Mouse (Mus musculus) limb, embryonic 13.5 days (tissue): Measurements from ENCODE around the gene Tomm6. TPM values are rescaled to one million over a fixed set of nuclear protein-coding genes. Genes with fewer than 3 reads are reported as not detected.
A peak's percentile ranks its signal among the peaks of the same experiment; 100 is the strongest.

ENCODE experiments used
- ATAC-seq: fragments of 200-750 bp; cut with Nextera tagmentation; 2 replicates; pipeline ENCODE4 v1.8.0; 2017; ENCODE audit warnings: low read depth, moderate number of reproducible peaks, moderate TSS enrichment; ENCODE audit not compliant: low FRiP score
- H3K27ac ChIP-seq: fragments of 300-500 bp; sonication (generic); 2 replicates; pipeline ENCODE4 v1.5.1; 2015; ENCODE audit warnings: inconsistent platforms, mild to moderate bottlenecking, moderate library complexity
- H3K27me3 ChIP-seq: fragments of 300-500 bp; sonication (generic); 2 replicates; pipeline ENCODE4 v1.6.1; 2015; ENCODE audit warnings: mild to moderate bottlenecking, inconsistent platforms
- H3K36me3 ChIP-seq: fragments of 300-500 bp; sonication (generic); 2 replicates; pipeline ENCODE4 v1.6.1; 2015; ENCODE audit warnings: inconsistent platforms, mild to moderate bottlenecking, moderate library complexity
- H3K4me1 ChIP-seq: fragments of 300-500 bp; sonication (generic); 2 replicates; pipeline ENCODE4 v1.6.1; 2015; ENCODE audit warnings: inconsistent platforms
- H3K4me2 ChIP-seq: fragments of 300-500 bp; sonication (generic); replicated peaks from 2 replicates; pipeline ENCODE4 v1.6.1; 2015; ENCODE audit warnings: inconsistent platforms, mild to moderate bottlenecking, moderate library complexity
- H3K4me3 ChIP-seq: fragments of 300-500 bp; sonication (generic); 2 replicates; pipeline ENCODE4 v1.5.1; 2015; ENCODE audit warnings: moderate library complexity, mild to moderate bottlenecking, inconsistent platforms
- H3K9ac ChIP-seq: fragments of 300-500 bp; sonication (generic); 2 replicates; pipeline ENCODE4 v1.6.1; 2015; ENCODE audit warnings: mild to moderate bottlenecking, inconsistent platforms
- H3K9me3 ChIP-seq: fragments of 300-500 bp; sonication (generic); 2 replicates; pipeline ENCODE4 v1.6.1; 2016; ENCODE audit warnings: inconsistent platforms
- WGBS: fragments of 180-500 bp; shearing (Covaris S2); methylation state at CpG from one replicate; pipeline ENCODE4 v1.1.7; 2015; 5-methylcytosine and 5-hydroxymethylcytosine counted together
- polyA plus RNA-seq: library from polyadenylated mRNA; unstranded; fragments of >200 nt; fragmentation: Nextera tagmentation; extraction: Ambion mirVana; gene quantifications from 2 replicates; pipeline ENCODE4 v1.2.1, GENCODE M21; 2015

Tomm6 gene
- polyA plus RNA-seq, 1 experiment from 2014 or later = 363 TPM

DNA sequence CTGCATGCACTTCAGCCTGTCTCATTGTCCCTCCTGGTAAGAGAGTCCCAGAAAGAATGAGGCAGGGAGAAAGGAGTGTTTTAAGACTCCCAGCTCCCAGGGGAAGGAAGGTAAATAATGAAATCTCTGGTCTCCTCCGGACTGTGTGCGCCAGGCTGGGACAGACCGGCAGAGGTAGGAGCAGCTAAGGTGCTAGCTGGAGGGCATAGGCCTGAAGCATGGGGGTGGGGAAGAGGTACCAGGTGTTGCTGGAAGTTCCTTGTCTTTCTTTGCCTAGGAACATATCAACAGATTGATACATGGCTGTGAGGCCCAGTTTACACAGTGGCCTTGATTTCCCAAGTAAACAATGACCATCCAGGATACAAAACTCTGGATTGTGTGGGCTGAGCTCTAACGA is 20.8 kb upstream of the Tomm6 start:
- Histone ChIP-seq H3K27me3 (peaks cover 7% of the 10 kb centered on the region; the same call in 1 of the 2 replicates), H3K4me3 (no peak overlapping the region), H3K9me3 (no peaks in the 10 kb centered on the region), H3K36me3 (peaks cover 7% of the 10 kb centered on the region; the same call in 1 of the 2 replicates), H3K9ac (no peak overlapping the region), H3K4me1 (no peaks in the 10 kb centered on the region; the same call in 1 of the 2 replicates), H3K27ac (no peak overlapping the region), H3K4me2 (no peak overlapping the region)
- WGBS = 74% methylated on average over 4 of the region's 4 CpGs
- ATAC-seq = no peak

GRCm38 (mm10) chr17:47707961-47708360 is 19.8 kb upstream of the Tomm6 start:
- Histone ChIP-seq H3K4me3 (no peak overlapping the region), H3K4me2 (no peak overlapping the region), H3K27ac (no peak overlapping the region), H3K9me3 (no peaks in the 10 kb centered on the region), H3K27me3 (peaks cover 17% of the 10 kb centered on the region), H3K4me1 (peaks cover 5% of the 10 kb centered on the region; the same call in 1 of the 2 replicates), H3K9ac (no peak overlapping the region), H3K36me3 (peaks cover 17% of the 10 kb centered on the region)
- WGBS = 70% methylated on average over 3 of the region's 3 CpGs
- no peak for ATAC-seq

GRCm38 (mm10) chr17:47706196-47706595 is 18.0 kb upstream of the Tomm6 start:
- no peak overlapping the region for H3K4me2 ChIP-seq
- peaks cover 31% of the 10 kb centered on the region for H3K27me3 ChIP-seq
- H3K27ac ChIP-seq = no peak overlapping the region
- 63% methylated on average over 1 of the region's 1 CpGs for WGBS
- H3K4me1 ChIP-seq = peaks cover 9% of the 10 kb centered on the region; the same call in 1 of the 2 replicates
- H3K9me3 ChIP-seq = no peaks in the 10 kb centered on the region
- H3K4me3 ChIP-seq = no peak overlapping the region
- H3K9ac ChIP-seq = no peak overlapping the region
- peaks cover 35% of the 10 kb centered on the region for H3K36me3 ChIP-seq
- no peak for ATAC-seq

DNA sequence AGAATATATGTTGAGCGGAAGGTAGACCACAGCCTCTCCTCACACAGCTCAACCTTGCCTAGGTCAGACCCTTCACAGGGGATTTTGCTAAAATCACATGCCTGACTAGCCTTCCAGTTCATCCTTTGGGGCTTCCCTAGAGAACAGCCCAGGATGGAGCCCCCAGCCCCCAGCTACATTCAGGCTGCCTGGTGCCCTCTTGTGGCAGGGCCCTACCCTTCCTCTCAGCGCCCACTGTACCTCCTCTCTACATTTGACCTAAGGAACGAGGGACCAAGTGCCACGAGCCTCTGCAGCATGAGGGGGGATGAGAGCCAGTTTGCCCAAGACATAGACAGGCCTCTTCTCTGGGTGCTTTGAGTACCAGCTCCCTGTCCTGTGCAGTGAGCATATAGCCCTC is 16.5 kb upstream of the Tomm6 start:
- peaks cover 31% of the 10 kb centered on the region for H3K27me3 ChIP-seq
- WGBS = 81% methylated on average over 4 of the region's 4 CpGs
- H3K4me2 ChIP-seq = no peak overlapping the region
- no peaks in the 10 kb centered on the region for H3K9me3 ChIP-seq
- H3K4me3 ChIP-seq = no peak overlapping the region
- H3K4me1 ChIP-seq = peaks cover 9% of the 10 kb centered on the region; the same call in 1 of the 2 replicates
- peaks cover 50% of the 10 kb centered on the region for H3K36me3 ChIP-seq
- ATAC-seq = no peak
- no peak overlapping the region for H3K9ac ChIP-seq
- H3K27ac ChIP-seq = no peak overlapping the region

DNA sequence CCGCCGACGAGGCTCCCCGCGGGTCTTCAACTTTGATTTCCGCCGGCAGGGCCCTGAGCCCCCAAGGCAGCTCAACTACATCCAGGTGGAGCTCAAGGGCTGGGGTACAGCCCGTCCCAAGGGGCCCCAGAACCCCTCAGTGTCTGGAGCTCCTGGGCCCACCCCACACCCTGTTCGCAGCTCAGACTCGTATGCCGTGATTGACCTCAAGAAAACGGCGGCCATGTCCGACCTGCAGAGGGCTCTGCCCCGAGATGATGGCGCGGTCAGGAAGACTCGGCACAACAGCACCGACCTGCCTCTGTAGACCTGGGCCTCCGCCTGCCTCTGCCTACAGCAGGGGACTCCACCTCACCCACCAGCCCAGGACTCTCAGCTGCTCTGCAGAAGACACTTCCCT is 15.4 kb upstream of the Tomm6 start:
- Histone ChIP-seq H3K9ac (no peak overlapping the region), H3K9me3 (no peaks in the 10 kb centered on the region), H3K4me1 (peaks cover 9% of the 10 kb centered on the region; the same call in 1 of the 2 replicates), H3K36me3 (peaks cover 58% of the 10 kb centered on the region), H3K4me2 (0 out of 2 replicates have a peak overlapping the region, but pooled peaks have one; percentile 21), H3K27me3 (peaks cover 31% of the 10 kb centered on the region), H3K27ac (no peak overlapping the region), H3K4me3 (no peak overlapping the region)
- no peak for ATAC-seq
- WGBS = 26% methylated on average over 20 of the region's 20 CpGs

GRCm38 (mm10) chr17:47702548-47703345 is 14.6 kb upstream of the Tomm6 start:
- 31% methylated on average over 28 of the region's 28 CpGs for WGBS
- Histone ChIP-seq H3K9me3 (no peaks in the 10 kb centered on the region), H3K36me3 (peaks cover 63% of the 10 kb centered on the region), H3K9ac (no peak overlapping the region), H3K4me3 (no peak overlapping the region), H3K27ac (no peak overlapping the region), H3K4me1 (peaks cover 9% of the 10 kb centered on the region; the same call in 1 of the 2 replicates), H3K27me3 (peaks cover 31% of the 10 kb centered on the region), H3K4me2 (0 out of 2 replicates have a peak overlapping the region, but pooled peaks have one; percentile 21)
- ATAC-seq = no peak

- Histone ChIP-seq H3K9me3 (no peaks in the 10 kb centered on the region), H3K36me3 (peaks cover 69% of the 10 kb centered on the region), H3K4me1 (peaks cover 9% of the 10 kb centered on the region; the same call in 1 of the 2 replicates), H3K4me3 (no peak overlapping the region), H3K27ac (no peak overlapping the region), H3K27me3 (peaks cover 31% of the 10 kb centered on the region), H3K4me2 (no peak overlapping the region), H3K9ac (no peak overlapping the region)
- no peak for ATAC-seq
- 77% methylated on average over 9 of the region's 9 CpGs for WGBS
Measured at GRCm38 (mm10) chr17:47701793-47702192, 13.6 kb upstream of the Tomm6 start.

GRCm38 (mm10) chr17:47699055-47699454 is 10.9 kb upstream of the Tomm6 start:
- H3K36me3 ChIP-seq = peaks cover 62% of the 10 kb centered on the region
- no peak for ATAC-seq
- WGBS = 79% methylated on average over 2 of the region's 2 CpGs
- H3K4me3 ChIP-seq = no peak overlapping the region
- H3K27me3 ChIP-seq = peaks cover 24% of the 10 kb centered on the region
- H3K4me2 ChIP-seq = no peak overlapping the region
- H3K9me3 ChIP-seq = no peaks in the 10 kb centered on the region
- no peak overlapping the region for H3K27ac ChIP-seq
- H3K9ac ChIP-seq = no peak overlapping the region
- peaks cover 19% of the 10 kb centered on the region for H3K4me1 ChIP-seq

DNA sequence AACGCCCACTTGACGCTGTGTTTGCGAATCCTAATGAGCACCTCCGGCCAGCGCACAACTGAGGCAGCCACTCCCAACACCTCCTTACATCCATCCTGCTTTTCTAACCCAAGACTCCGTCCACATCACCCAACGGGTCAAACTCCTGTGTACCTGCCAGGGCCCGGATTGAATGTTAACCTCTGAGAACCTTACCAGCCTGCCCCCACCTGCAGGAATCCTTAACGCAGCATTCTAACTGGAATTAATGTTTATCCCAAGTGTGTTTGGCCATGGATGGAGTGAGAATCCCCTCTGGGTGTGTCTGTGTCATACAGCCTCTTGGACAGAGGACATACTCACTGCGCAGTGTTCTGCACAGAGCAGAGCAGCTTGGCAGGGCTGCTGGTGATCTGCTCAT is 10.0 kb upstream of the Tomm6 start:
- Histone ChIP-seq H3K36me3 (peaks cover 54% of the 10 kb centered on the region), H3K9ac (no peak overlapping the region), H3K9me3 (no peaks in the 10 kb centered on the region), H3K4me1 (peaks cover 20% of the 10 kb centered on the region), H3K4me2 (no peak overlapping the region), H3K27ac (no peak overlapping the region), H3K27me3 (peaks cover 20% of the 10 kb centered on the region), H3K4me3 (no peak overlapping the region)
- 89% methylated on average over 10 of the region's 10 CpGs for WGBS
- ATAC-seq = no peak

DNA sequence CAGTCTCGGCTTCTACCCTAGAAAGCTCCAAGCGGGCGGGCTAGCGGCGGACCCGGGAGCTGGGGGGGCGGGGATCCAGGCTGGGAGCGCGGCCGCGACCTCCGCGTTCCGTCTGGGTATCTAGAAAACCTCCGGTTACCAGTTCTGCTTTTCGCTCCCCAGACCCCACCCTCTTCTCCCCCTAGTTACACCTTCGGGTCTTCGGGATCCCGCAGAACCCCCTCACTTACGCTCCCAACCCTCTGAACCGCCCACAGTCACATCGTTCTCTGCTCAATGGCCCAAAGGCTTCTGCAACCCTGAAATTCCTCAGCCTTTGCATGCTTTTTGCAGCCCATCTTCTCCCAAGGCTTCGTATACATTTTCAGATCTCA is 7.1 kb upstream of the Tomm6 start:
- 0 out of 2 replicates have a peak, but pooled peaks cover 9% of the 10 kb centered on the region for H3K27me3 ChIP-seq
- under 1% methylated on average over 23 of the region's 23 CpGs for WGBS
- H3K4me1 ChIP-seq = peaks cover 20% of the 10 kb centered on the region
- H3K9ac ChIP-seq = peak overlapping the region; percentile 86
- H3K9me3 ChIP-seq = no peaks in the 10 kb centered on the region
- 0 out of 2 replicates have a peak overlapping the region, but pooled peaks have one; percentile 22 for H3K27ac ChIP-seq
- peak overlapping the region; percentile 79 for H3K4me3 ChIP-seq
- H3K36me3 ChIP-seq = peaks cover 28% of the 10 kb centered on the region
- ATAC-seq = peak; percentile 13; the same call in 1 of the 2 replicates
- H3K4me2 ChIP-seq = peak overlapping the region; percentile 70

DNA sequence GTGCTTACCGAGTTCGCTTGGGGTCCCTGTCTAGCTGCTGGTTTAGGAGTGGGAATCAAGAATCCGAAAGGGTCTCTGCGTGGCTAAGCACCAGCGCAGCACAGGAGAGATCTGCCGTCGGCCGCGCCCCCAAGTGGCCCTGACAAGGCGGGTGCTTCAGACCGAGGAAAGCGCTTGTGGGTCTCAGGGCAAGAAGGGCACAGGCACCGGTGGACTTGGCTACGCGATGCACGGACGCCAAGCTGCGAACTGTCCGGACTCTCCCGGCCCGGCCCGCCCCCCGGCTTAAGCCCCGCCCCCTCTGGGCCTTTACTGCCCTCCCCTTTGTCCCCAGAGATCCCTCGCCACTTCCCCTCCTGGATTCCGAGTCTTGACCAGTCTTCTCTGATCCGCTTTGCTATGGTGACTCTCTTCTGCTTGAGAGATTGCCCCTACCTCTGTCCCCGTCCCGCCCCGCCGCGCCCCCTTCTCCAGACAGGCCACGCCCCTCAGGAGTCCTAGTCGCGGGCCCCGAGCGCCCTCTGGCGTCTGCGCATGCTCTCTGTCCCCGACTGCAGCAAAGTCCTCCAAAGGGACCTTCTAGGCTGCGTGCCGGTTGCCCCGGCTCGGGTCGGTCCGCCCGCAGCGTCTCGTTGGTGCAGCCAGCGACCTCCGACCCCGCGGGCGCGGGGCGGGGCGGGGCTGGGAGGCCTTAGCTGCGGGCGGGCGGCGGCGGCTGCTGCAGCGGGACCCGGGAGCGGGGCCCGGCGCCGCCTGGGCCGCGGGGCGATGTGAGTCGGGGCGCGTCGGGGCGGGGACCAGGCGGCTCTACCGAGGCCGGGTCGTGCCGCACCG is 6.5 kb upstream of the Tomm6 start, which contains the start of gene Prickle4:
Gene Prickle4 (minus strand): TSS at position 234 of the 834 bp plus-strand sequence.
- Histone ChIP-seq H3K27me3 (0 out of 2 replicates have a peak, but pooled peaks cover 9% of the 10 kb centered on the region), H3K4me2 (peak within 1 kb of the TSS; percentile 70), H3K4me3 (peak within 1 kb of the TSS; percentile 79), H3K9ac (peak within 1 kb of the TSS; percentile 86), H3K9me3 (no peaks in the 10 kb centered on the region), H3K4me1 (peaks cover 22% of the 10 kb centered on the region), H3K36me3 (peaks cover 22% of the 10 kb centered on the region), H3K27ac (peak within 1 kb of the TSS; percentile 34; the same call in 1 of the 2 replicates)
- under 1% methylated on average over 80 of the region's 82 CpGs for WGBS
- ATAC-seq = peak; percentile 95

DNA sequence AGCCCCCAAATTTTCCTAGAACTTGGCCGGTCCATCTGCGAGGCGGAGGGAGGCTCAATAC is 6.1 kb upstream of the Tomm6 start, which contains the start of gene Gm21981:
Gene Gm21981 (minus strand): TSS at position 14 of the 61 bp plus-strand sequence.
- Histone ChIP-seq H3K9me3 (no peaks in the 10 kb centered on the region), H3K27ac (peak within 1 kb of the TSS; percentile 34; the same call in 1 of the 2 replicates), H3K4me2 (peak within 1 kb of the TSS; percentile 70), H3K4me3 (peak within 1 kb of the TSS; percentile 79), H3K9ac (peak within 1 kb of the TSS; percentile 86), H3K36me3 (peaks cover 17% of the 10 kb centered on the region), H3K27me3 (0 out of 2 replicates have a peak, but pooled peaks cover 9% of the 10 kb centered on the region), H3K4me1 (peaks cover 27% of the 10 kb centered on the region)
- WGBS = 0% methylated on average over 3 of the region's 3 CpGs
- no peak for ATAC-seq
